Mouse (Mus musculus): ENCODE data around the gene Nvl. TPM values are rescaled to one million over a fixed set of nuclear protein-coding genes. Genes with fewer than 3 reads are reported as not detected.

Gene Nvl
- total RNA-seq (2023): 30.7 TPM

DNA sequence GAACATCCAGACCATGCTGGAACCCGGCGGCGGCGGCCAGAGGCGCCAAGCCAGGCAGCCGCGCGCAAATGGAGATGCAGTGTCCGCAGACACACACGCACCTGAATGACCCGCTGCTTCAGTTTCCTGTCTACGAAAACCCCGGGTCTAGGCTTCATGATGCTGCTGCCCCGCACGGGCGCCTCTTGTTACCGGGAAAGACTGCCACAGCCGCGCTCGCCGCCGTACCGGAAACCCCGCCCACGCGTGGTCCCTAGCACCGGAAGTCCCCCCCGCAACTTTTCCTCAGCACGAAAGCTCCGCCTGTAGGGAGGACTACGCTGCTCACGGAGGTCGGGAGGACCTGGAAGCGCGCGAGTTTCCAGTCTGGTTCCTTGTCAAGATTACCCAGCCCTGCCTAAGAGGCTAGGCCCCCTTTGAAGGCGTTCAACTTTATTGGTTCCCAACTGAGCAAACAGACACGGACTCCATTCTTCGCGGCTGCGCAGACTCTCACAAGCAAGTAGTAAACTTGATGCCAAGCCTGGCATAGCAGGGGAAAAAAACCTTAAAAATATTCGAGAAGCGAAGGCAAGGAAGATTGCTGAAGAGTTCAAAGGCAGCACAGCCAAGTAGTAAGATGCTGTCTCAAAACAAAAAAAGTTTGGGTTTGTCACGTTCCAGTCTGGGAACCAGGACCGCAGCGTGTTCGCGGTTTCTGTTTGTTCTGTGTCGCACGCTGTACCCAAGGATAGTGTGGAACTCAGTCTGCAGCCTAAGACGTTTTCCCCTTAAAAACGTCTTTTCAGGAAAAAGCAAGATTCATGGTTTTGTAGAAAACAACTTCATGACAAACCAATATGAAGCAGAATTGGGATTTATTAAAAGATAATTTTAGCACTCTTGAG, at the start of gene Nvl, which contains the start of gene Cnih4:
Gene Nvl, minus strand, starts transcription at position 255 of the 887 bp plus-strand sequence.
Gene Cnih4, plus strand, starts transcription at position 744 of the 887 bp plus-strand sequence.

DNA sequence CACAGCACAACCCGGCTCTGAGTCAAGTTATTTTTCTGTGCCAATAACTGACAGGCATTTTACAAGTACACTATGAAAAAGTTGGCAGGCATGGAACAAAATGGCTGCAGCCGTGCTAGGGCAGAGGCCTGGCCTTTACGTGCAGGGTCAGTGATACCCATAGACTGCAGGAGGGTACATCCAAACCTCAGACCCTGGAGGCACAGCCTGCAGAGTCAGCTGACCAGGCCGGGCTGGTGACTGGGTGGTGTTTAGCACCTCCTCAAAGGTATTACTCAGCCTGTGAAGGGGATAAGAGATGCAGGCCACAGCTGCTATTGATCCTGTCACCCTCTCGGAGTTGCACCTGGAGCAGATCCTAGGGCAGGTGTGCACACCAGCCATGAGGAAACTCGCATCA, 93.1 kb downstream of the Nvl start, which contains the start of gene 9130409I23Rik:
Gene 9130409I23Rik, plus strand, starts transcription at position 301 of the 400 bp plus-strand sequence.

Other genes starting within 250 kb of the Nvl start
- 59.1 TPM for gene Pycr2, start 239.9 kb downstream of the Nvl start, total RNA-seq (2023)
- gene Lefty1, start 209.2 kb downstream of the Nvl start, total RNA-seq (2023): not detected
- gene Tmem63a, start 201.9 kb downstream of the Nvl start, total RNA-seq (2023): 66.2 TPM
- 73.1 TPM for gene Ephx1, start 123.3 kb downstream of the Nvl start, total RNA-seq (2023)
- gene 9130409I23Rik, start 93.0 kb downstream of the Nvl start, total RNA-seq (2023): not detected
- gene Cnih4, start 489 bp upstream of the Nvl start, total RNA-seq (2023): 21.1 TPM
- 288 TPM for gene Wdr26, start 67.8 kb upstream of the Nvl start, total RNA-seq (2023)
- gene Cnih3, start 208.4 kb upstream of the Nvl start, total RNA-seq (2023): not detected